Mouse (Mus musculus) midbrain, embryonic 16.5 days (tissue): Measurements from ENCODE around the gene Tmem229b. TPM values are rescaled to one million over a fixed set of nuclear protein-coding genes. Genes with fewer than 3 reads are reported as not detected.

ENCODE experiments used
- ATAC-seq: fragments of 200-750 bp; cut with Nextera tagmentation; 2 replicates; pipeline ENCODE4 v1.8.0; 2017; ENCODE audit warnings: moderate TSS enrichment
- H3K27ac ChIP-seq: fragments of 300-500 bp; sonication (generic); 2 replicates; pipeline ENCODE4 v1.5.1; 2014; ENCODE audit warnings: mild to moderate bottlenecking, low read length, mixed read lengths
- H3K27me3 ChIP-seq: fragments of 300-500 bp; sonication (generic); 2 replicates; pipeline ENCODE4 v1.6.1; 2014; ENCODE audit warnings: low read depth, low read length, mixed read lengths; ENCODE audit not compliant: control insufficient read depth, insufficient read depth
- H3K36me3 ChIP-seq: fragments of 300-500 bp; sonication (generic); 2 replicates; pipeline ENCODE4 v1.6.1; 2014; ENCODE audit warnings: mild to moderate bottlenecking, low read length, moderate library complexity, mixed read lengths; ENCODE audit not compliant: control insufficient read depth, insufficient read depth
- H3K4me1 ChIP-seq: fragments of 300-500 bp; sonication (generic); 2 replicates; pipeline ENCODE4 v1.6.1; 2014; ENCODE audit warnings: mild to moderate bottlenecking, low read length, mixed read lengths; ENCODE audit not compliant: control insufficient read depth, insufficient read depth
- H3K4me2 ChIP-seq: fragments of 300-500 bp; sonication (generic); 2 replicates; pipeline ENCODE4 v1.6.1; 2014; ENCODE audit warnings: mild to moderate bottlenecking, low read length, mixed read lengths
- H3K4me3 ChIP-seq: fragments of 300-500 bp; sonication (generic); 2 replicates; pipeline ENCODE4 v1.5.1; 2014; ENCODE audit warnings: low read depth, mild to moderate bottlenecking, low read length, moderate library complexity, mixed read lengths
- H3K9ac ChIP-seq: fragments of 300-500 bp; sonication (generic); 2 replicates; pipeline ENCODE4 v1.6.1; 2014; ENCODE audit warnings: low read depth, low read length, mixed read lengths
- H3K9me3 ChIP-seq: fragments of 300-500 bp; sonication (generic); replicated peaks from 2 replicates; pipeline ENCODE4 v1.6.1; 2014; ENCODE audit warnings: mild to moderate bottlenecking, low read length, mixed read lengths; ENCODE audit not compliant: control insufficient read depth, poor library complexity, severe bottlenecking
- WGBS: fragments of 180-500 bp; shearing (Covaris S2); extraction: QIAGEN DNeasy Blood & Tissue Kit; methylation state at CpG from one replicate; pipeline ENCODE4 v1.1.7; 2014; 5-methylcytosine and 5-hydroxymethylcytosine counted together
- polyA plus RNA-seq: library from polyadenylated mRNA; unstranded; fragments of >200 nt; fragmentation: Nextera tagmentation; extraction: Ambion mirVana; gene quantifications from 2 replicates; pipeline ENCODE4 v1.2.1, GENCODE M21; 2015

The Tmem229b gene
- polyA plus RNA-seq, 1 experiment from 2014 or later: 79.8 TPM

GRCm38 (mm10) chr12:78947661-78948060 lies 59.8 kb downstream of the Tmem229b start:
- 77% methylated on average over 5 of the region's 5 CpGs for WGBS
- Histone ChIP-seq H3K27me3 (no peaks in the 10 kb centered on the region), H3K4me1 (no peaks in the 10 kb centered on the region), H3K27ac (no peak overlapping the region), H3K36me3 (no peaks in the 10 kb centered on the region), H3K4me2 (no peak overlapping the region), H3K4me3 (no peak overlapping the region), H3K9ac (no peak overlapping the region), H3K9me3 (no peaks in the 10 kb centered on the region)
- ATAC-seq: no peak

GRCm38 (mm10) chr12:78947161-78947560 lies 60.3 kb downstream of the Tmem229b start:
- Histone ChIP-seq H3K9me3 (no peaks in the 10 kb centered on the region), H3K36me3 (no peaks in the 10 kb centered on the region), H3K4me2 (no peak overlapping the region), H3K9ac (no peak overlapping the region), H3K27ac (no peak overlapping the region), H3K4me1 (no peaks in the 10 kb centered on the region), H3K27me3 (no peaks in the 10 kb centered on the region), H3K4me3 (no peak overlapping the region)
- WGBS: 84% methylated on average over 6 of the region's 6 CpGs
- no peak for ATAC-seq

- no peak for ATAC-seq
Observed at GRCm38 (mm10) chr12:78942931-78943330, 64.5 kb downstream of the Tmem229b start.

GRCm38 (mm10) chr12:78940081-78940480 lies 67.3 kb downstream of the Tmem229b start:
- H3K4me1 ChIP-seq: no peaks in the 10 kb centered on the region

More at GRCm38 (mm10) chr12:78942931-78943330, 64.5 kb downstream of the Tmem229b start:
- Histone ChIP-seq H3K27ac (no peak overlapping the region), H3K4me1 (no peaks in the 10 kb centered on the region), H3K27me3 (no peaks in the 10 kb centered on the region), H3K4me3 (no peak overlapping the region), H3K36me3 (no peaks in the 10 kb centered on the region), H3K9me3 (no peaks in the 10 kb centered on the region), H3K4me2 (no peak overlapping the region), H3K9ac (no peak overlapping the region)
- 90% methylated on average over 6 of the region's 6 CpGs for WGBS

GRCm38 (mm10) chr12:78939393-78940037 lies 67.9 kb downstream of the Tmem229b start:
- no peak overlapping the region for H3K4me2 ChIP-seq
- no peak overlapping the region for H3K4me3 ChIP-seq
- H3K4me1 ChIP-seq: no peaks in the 10 kb centered on the region
- no peak overlapping the region for H3K27ac ChIP-seq
- H3K36me3 ChIP-seq: no peaks in the 10 kb centered on the region
- H3K9ac ChIP-seq: no peak overlapping the region
- ATAC-seq: no peak
- H3K9me3 ChIP-seq: no peaks in the 10 kb centered on the region
- 82% methylated on average over 7 of the region's 7 CpGs for WGBS
- no peaks in the 10 kb centered on the region for H3K27me3 ChIP-seq

More at GRCm38 (mm10) chr12:78940081-78940480, 67.3 kb downstream of the Tmem229b start:
- H3K36me3 ChIP-seq: no peaks in the 10 kb centered on the region
- no peak overlapping the region for H3K9ac ChIP-seq
- 90% methylated on average over 5 of the region's 5 CpGs for WGBS
- H3K27ac ChIP-seq: no peak overlapping the region
- no peak overlapping the region for H3K4me2 ChIP-seq
- H3K9me3 ChIP-seq: no peaks in the 10 kb centered on the region
- no peaks in the 10 kb centered on the region for H3K27me3 ChIP-seq
- H3K4me3 ChIP-seq: no peak overlapping the region
- no peak for ATAC-seq

GRCm38 (mm10) chr12:78936494-78936893 lies 70.9 kb downstream of the Tmem229b start:
- H3K27ac ChIP-seq: no peak overlapping the region
- no peak for ATAC-seq
- no peak overlapping the region for H3K9ac ChIP-seq
- H3K36me3 ChIP-seq: no peaks in the 10 kb centered on the region
- H3K27me3 ChIP-seq: no peaks in the 10 kb centered on the region
- H3K4me1 ChIP-seq: no peaks in the 10 kb centered on the region
- no peak overlapping the region for H3K4me2 ChIP-seq
- no peak overlapping the region for H3K4me3 ChIP-seq
- no peaks in the 10 kb centered on the region for H3K9me3 ChIP-seq
- WGBS: 62% methylated on average over 4 of the region's 4 CpGs

GRCm38 (mm10) chr12:78929900-78930299 lies 77.5 kb downstream of the Tmem229b start:
- no peak overlapping the region for H3K4me3 ChIP-seq
- no peaks in the 10 kb centered on the region for H3K36me3 ChIP-seq
- H3K27ac ChIP-seq: no peak overlapping the region
- H3K9ac ChIP-seq: no peak overlapping the region
- no peaks in the 10 kb centered on the region for H3K9me3 ChIP-seq
- H3K4me2 ChIP-seq: no peak overlapping the region
- no peaks in the 10 kb centered on the region for H3K27me3 ChIP-seq
- WGBS: 86% methylated on average over 1 of the region's 1 CpGs
- no peak for ATAC-seq
- H3K4me1 ChIP-seq: no peaks in the 10 kb centered on the region

GRCm38 (mm10) chr12:78927287-78927686 lies 80.1 kb downstream of the Tmem229b start:
- 77% methylated on average over 5 of the region's 5 CpGs for WGBS
- H3K4me3 ChIP-seq: no peak overlapping the region
- H3K27ac ChIP-seq: no peak overlapping the region
- H3K27me3 ChIP-seq: no peaks in the 10 kb centered on the region
- no peak overlapping the region for H3K4me2 ChIP-seq
- no peaks in the 10 kb centered on the region for H3K36me3 ChIP-seq
- no peaks in the 10 kb centered on the region for H3K4me1 ChIP-seq
- no peak overlapping the region for H3K9ac ChIP-seq
- no peak for ATAC-seq
- no peaks in the 10 kb centered on the region for H3K9me3 ChIP-seq

GRCm38 (mm10) chr12:78923539-78924189 lies 83.8 kb downstream of the Tmem229b start:
- WGBS: 92% methylated on average over 7 of the region's 7 CpGs
- Histone ChIP-seq H3K4me1 (no peaks in the 10 kb centered on the region), H3K27me3 (no peaks in the 10 kb centered on the region), H3K36me3 (no peaks in the 10 kb centered on the region), H3K9me3 (no peaks in the 10 kb centered on the region), H3K27ac (no peak overlapping the region), H3K4me2 (no peak overlapping the region), H3K4me3 (no peak overlapping the region), H3K9ac (no peak overlapping the region)
- no peak for ATAC-seq
